Mouse (Mus musculus) cerebellum, adult 2 months (tissue): ENCODE results near the gene Trmt1. TPM values are rescaled to one million over a fixed set of nuclear protein-coding genes. Genes with fewer than 3 reads are reported as not detected.

ENCODE experiments used
- DNase-seq, 2 experiments: peaks; one replicate each; pipeline ENCODE4 v3.0.0; 2021
- H3K27ac ChIP-seq: fragments of 200-500 bp; 2 replicates; pipeline ENCODE4 v1.5.1; 2012; ENCODE audit warnings: low read length, control low read depth, inconsistent platforms; ENCODE audit not compliant: insufficient read depth
- H3K27me3 ChIP-seq: fragments of 200-500 bp; 2 replicates; pipeline ENCODE4 v1.6.1; 2012; ENCODE audit warnings: inconsistent platforms, mild to moderate bottlenecking, low read length, moderate library complexity; ENCODE audit not compliant: control insufficient read depth, insufficient read depth
- H3K4me1 ChIP-seq: fragments of 200-500 bp; 2 replicates; pipeline ENCODE4 v1.6.1; 2011; ENCODE audit warnings: low read length; ENCODE audit not compliant: control insufficient read depth, insufficient read depth
- H3K4me3 ChIP-seq: fragments of 200-500 bp; replicated peaks from 2 replicates; pipeline ENCODE3; 2011; ENCODE audit warnings: mild to moderate bottlenecking, low read depth, low read length, control low read depth; ENCODE audit not compliant: insufficient read depth
- CTCF ChIP-seq: fragments of 200-500 bp; IDR thresholded peaks from 2 replicates; pipeline ENCODE4 v1.5.1; 2011; ENCODE audit warnings: low read depth, mild to moderate bottlenecking, control low read depth, low read length, moderate library complexity, borderline replicate concordance; ENCODE audit not compliant: insufficient read depth
- POLR2A ChIP-seq: fragments of 200-500 bp; IDR thresholded peaks from 2 replicates; pipeline ENCODE4 v1.6.1; 2011; ENCODE audit warnings: low read length, control low read depth, borderline replicate concordance; ENCODE audit not compliant: insufficient read depth
- WGBS: fragments of 180-500 bp; shearing (Covaris S2); methylation state at CpG from one replicate; pipeline ENCODE4 v1.1.7; 2018; 5-methylcytosine and 5-hydroxymethylcytosine counted together
- polyA plus RNA-seq: library from polyadenylated mRNA; depleted of rRNA; stranded (reverse); fragments of >200 nt; gene quantifications from 2 replicates; pipeline ENCODE4 v1.2.3, GENCODE M21; 2012

Trmt1 gene
- polyA plus RNA-seq, 1 experiment: 144 TPM

DNA sequence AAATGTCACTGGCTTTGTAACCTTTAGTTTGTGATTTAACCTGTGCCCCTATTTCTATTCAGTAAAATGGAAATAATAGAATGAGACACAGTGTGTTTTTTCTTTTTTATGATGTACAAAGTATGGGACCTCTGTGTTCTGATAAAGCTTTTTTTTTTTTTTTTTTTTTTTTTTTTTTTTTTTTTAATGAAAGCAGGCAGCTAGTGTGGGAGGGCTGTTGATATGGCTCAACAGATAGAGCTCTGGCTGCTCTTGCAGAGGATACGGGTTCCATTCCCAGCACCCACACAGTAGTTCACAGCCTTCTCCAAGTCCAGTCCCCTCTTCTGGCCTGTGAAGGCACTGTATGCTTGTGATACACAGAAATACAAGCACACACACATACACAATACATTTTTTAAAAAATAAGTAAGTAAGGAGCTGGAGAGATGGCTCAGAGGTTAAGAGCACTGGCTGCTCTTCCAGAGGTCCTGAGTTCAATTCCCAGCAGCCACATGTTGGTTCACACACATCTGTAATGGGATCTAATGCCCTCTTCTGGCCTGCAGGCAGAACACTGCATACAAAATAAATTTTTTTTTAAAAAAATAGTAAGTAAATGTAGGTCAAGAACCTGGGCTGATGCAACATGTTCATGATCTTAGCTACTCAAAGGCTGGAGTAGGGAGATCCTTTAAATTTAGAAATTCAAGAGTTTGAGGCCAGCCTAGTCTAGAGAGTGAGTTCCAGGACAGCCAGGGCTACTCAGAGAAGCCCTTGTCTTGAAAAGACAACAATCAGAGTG lies 44.3 kb upstream of the Trmt1 start:
- WGBS: 74% methylated on average over 1 of the region's 1 CpGs
- TF ChIP-seq CTCF: no peak
- no peak for TF ChIP-seq POLR2A
- Histone ChIP-seq H3K27ac (no peak overlapping the region), H3K4me3 (no peak overlapping the region), H3K4me1 (peaks cover 14% of the 10 kb centered on the region; the same call in 1 of the 2 replicates), H3K27me3 (no peaks in the 10 kb centered on the region)
- DNase-seq: no peak

DNA sequence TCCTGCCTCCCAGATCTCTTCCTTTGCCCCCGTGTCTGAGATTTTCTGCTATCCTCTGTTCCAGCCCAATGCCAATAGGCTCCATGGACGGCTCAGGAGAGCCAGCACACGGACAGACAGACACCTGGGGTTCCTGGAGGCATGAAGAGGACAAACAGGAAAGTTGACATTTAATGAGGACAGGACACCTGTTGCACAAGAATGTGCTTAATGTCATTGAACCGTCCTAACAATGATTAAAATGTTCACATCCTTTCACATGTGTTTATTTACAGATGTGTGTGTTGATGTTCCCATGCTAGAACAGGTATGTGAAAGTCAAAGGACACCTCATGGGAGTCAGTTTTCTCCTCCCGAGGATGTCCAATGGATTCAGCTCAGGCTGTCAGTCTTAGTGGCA lies 43.1 kb upstream of the Trmt1 start:
- Histone ChIP-seq H3K4me3 (no peak overlapping the region), H3K4me1 (peaks cover 13% of the 10 kb centered on the region), H3K27ac (no peak overlapping the region), H3K27me3 (no peaks in the 10 kb centered on the region)
- WGBS: 70% methylated on average over 5 of the region's 5 CpGs
- DNase-seq: no peak
- TF ChIP-seq CTCF (no peak), POLR2A (no peak)

DNA sequence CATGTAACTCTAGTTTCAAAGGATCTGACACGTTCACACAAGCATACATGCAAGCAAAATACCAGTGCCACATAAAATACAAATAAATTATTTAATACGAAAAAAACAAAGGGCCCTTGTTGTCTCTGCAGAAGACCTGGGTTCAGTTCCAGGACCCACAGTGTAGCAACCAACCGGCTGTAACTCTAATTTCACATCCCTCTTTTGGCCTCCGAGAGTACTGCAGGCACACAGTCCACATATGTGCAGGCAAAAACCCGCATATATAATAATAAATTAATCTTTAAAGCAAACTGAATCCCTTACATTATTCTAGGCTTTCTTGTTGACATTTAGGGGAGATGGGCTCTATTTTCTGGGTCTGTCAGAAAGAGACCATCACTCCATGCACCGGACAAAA lies 39.3 kb upstream of the Trmt1 start:
- DNase-seq: no peak
- H3K27me3 ChIP-seq: no peaks in the 10 kb centered on the region
- H3K4me3 ChIP-seq: no peak overlapping the region
- WGBS: 58% methylated on average over 6 of the region's 6 CpGs
- H3K27ac ChIP-seq: no peak overlapping the region
- TF ChIP-seq POLR2A (no peak), CTCF (no peak)
- peaks cover 8% of the 10 kb centered on the region for H3K4me1 ChIP-seq

DNA sequence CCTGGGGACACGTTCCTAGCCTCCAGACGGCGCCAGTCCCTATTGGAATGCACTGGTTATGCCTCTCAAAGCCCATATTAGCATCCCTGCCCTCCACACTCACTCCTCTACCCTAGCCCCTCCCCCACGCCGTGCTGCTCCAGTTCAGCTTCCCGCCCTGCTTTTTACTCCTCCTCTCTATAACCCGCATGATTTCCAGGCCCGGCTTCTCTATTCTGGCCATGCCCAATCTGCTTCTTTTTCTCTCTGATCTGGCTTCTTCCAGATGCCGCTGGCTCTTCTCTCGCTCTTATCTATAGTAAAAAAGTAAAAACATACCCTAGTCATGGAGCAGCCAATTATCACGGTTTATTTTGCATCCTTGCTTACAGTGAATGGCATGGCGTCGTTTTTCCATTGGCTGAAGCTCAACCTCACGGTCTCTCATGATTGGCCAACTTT lies 38.6 kb upstream of the Trmt1 start:
- no peak overlapping the region for H3K4me3 ChIP-seq
- H3K27me3 ChIP-seq: no peaks in the 10 kb centered on the region
- peaks cover 5% of the 10 kb centered on the region for H3K4me1 ChIP-seq
- DNase-seq: no peak
- no peak for TF ChIP-seq CTCF
- no peak for TF ChIP-seq POLR2A
- no peak overlapping the region for H3K27ac ChIP-seq
- 8% methylated on average over 14 of the region's 14 CpGs for WGBS

DNA sequence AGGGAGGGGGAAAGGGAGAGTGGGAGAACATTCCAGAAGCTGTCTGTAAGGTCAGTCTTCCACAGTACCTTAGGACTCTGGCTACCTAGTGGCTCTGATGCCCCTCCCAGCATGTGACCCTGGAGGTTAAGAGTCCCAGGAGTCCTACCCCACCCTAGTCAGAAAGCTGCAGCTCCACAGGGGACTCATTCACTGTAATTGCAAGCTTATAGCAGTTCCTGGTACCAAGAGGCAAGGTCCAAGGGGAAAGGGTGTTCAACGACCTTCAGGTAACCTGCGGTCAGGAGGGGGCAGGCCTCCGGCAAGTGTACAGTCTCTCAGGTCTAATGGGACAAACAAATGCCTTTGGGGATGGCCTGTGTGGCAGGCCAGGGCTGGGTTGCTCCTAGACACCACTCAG lies 35.9 kb upstream of the Trmt1 start:
- WGBS: 52% methylated on average over 3 of the region's 3 CpGs
- H3K27ac ChIP-seq: no peak overlapping the region
- TF ChIP-seq POLR2A: no peak
- TF ChIP-seq CTCF: no peak

DNA sequence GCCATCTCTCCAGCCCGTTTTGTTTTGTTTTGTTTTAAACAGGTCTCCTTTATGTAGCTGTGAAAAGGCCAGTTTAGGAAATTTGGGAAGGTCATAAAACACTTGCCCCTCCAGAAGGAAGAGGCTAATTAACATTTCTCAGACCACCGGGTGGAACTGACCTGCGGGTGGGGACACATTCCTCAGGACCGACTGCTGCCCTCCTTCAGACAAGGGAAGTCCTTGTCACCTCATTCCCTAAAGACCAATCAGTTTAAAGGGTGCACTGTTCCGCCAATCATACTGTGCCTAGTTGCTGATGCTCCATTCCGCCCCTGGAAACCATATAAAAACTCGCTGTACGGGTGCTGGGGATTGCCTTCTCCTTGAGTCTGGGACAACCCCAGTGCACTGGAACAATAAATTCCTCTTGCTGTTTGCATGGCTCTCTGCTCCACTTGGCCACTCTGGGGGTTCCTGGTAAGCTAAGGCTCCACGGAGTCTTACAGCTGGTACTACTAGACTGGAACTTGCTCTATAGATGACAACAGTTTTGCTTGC lies 32.9 kb upstream of the Trmt1 start:
- TF ChIP-seq CTCF (no peak), POLR2A (no peak)
- Histone ChIP-seq H3K4me3 (no peak overlapping the region), H3K4me1 (0 out of 2 replicates have a peak, but pooled peaks cover 2% of the 10 kb centered on the region), H3K27ac (no peak overlapping the region), H3K27me3 (no peaks in the 10 kb centered on the region)
- DNase-seq: no peak
- 60% methylated on average over 9 of the region's 9 CpGs for WGBS

More for the DNA sequence above, 35.9 kb upstream of the Trmt1 start:
- no peak for DNase-seq
- peaks cover 3% of the 10 kb centered on the region; the same call in 1 of the 2 replicates for H3K4me1 ChIP-seq
- H3K4me3 ChIP-seq: no peak overlapping the region
- H3K27me3 ChIP-seq: no peaks in the 10 kb centered on the region

DNA sequence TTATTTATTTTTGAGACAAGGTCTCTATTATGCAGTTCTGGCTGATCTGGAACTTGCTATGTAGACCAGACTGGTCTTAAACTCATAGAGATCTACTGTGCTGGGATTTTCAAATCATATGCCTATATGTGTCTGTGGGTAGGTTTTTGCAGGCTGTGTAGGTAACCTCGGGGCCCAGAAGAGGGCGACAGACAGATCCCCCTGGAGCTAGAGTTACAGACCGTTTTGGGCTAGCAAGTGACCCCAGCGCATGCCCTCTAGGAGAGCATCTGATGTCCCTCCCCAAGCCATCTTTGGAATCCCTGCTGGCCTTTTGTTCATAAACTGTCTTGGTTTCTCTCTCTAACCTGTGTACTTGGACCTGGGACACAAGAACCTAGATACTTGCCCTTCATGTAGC lies 31.5 kb upstream of the Trmt1 start:
- 50% methylated on average over 4 of the region's 4 CpGs for WGBS
- Histone ChIP-seq H3K27ac (no peak overlapping the region), H3K27me3 (no peaks in the 10 kb centered on the region), H3K4me1 (0 out of 2 replicates have a peak, but pooled peaks cover 2% of the 10 kb centered on the region), H3K4me3 (no peak overlapping the region)
- no peak for TF ChIP-seq POLR2A
- no peak for TF ChIP-seq CTCF
- DNase-seq: no peak

DNA sequence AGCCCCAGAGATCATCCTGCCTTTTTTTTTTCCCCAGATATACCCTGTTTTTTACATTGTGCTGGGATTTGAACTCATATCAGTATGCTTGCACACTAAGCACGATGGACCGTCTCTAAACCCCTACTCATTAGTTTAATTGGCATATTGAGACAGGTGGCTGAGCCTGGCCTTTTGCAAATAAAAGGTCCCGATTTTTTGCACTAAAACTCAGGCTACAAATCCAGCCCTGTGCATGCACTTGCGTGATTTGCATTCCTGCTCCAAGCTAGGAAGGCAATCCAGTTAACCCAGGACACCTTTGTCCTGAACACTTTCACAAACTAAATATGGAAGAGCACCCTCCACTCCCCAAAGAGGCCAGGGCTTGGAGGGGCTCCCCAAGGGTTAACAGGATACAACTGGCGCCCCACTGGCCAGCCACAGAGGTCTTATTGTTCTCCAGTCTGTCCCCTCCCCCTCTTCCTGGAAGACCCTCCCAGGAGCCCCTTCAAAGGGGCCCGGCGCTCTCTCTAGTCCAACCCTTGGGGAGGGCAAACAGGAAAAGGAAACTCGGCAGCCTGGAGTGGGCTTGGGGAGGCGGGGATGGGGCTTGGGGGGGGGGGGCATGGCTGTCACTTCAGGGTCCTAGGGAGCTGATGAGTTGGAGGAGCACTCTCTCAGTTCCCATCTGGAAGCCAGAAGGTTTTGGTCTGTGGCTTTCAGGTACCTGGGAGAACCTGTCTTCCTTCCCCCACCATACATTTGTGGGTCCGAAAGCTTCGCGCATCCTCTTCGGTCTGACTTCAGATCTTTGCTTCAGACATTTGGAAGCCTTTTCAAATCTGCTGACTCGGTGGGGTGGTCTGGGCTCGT lies 30.5 kb upstream of the Trmt1 start:
- DNase-seq: no peak
- H3K4me1 ChIP-seq: 0 out of 2 replicates have a peak, but pooled peaks cover 2% of the 10 kb centered on the region
- no peak overlapping the region for H3K4me3 ChIP-seq
- no peak overlapping the region for H3K27ac ChIP-seq
- no peak for TF ChIP-seq CTCF
- TF ChIP-seq POLR2A: no peak
- 41% methylated on average over 15 of the region's 15 CpGs for WGBS
- no peaks in the 10 kb centered on the region for H3K27me3 ChIP-seq
